Mouse (Mus musculus) brain, adult 2 months (tissue): ENCODE results near the gene Map3k3.

Experiments used
- DNase-seq: peaks from one replicate; pipeline ENCODE4 v3.0.0; 2011; ENCODE audit warnings: low read depth, low spot score

Gene Map3k3

DNA sequence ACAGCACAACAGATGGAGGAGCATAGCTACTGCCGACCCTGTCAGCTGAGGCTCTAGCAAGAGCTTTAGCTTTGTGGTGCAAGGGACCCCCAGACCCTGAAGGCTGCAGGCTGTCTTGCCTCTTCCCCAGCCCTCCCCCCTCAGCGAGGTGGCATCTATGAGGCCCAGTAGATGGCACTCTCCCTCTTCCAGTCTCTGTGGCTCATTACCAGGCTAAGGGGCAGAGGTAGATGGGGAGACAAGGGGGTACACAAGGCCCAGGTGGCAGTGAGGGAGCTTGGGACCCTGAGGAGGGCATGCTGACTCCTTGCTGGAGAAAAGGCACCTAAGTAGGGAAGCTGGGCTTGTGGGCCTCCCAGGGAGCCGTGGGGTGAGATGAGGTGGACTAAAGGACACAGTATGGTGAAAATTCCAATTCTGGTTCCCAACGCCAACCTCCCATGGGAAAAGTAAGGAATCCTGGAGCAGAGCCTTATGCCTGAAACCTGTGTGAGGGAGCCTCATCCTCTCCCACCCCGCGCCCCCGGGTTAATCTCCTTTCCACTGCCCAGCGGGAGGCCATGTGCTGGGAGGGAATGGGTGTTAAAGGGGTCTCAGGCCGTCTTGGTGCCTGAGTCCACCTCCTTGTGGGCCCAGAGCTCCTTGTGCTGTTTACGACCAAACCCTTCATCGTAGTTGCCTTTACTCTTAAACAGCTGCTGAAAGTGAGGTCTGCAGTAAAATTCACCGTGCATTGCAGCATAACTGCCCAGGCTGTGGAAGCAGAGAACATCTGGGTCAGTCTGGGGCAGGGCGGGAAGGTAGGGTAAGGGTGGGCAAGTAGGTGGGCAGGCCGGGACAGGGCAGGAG, 73.9 kb downstream of the Map3k3 start:
- peak; percentile 84 for DNase-seq

GRCm38 (mm10) chr11:106158930-106159215, 74.5 kb downstream of the Map3k3 start:
- peak; percentile 46 for DNase-seq

- peak; percentile 65 for DNase-seq
Observed at GRCm38 (mm10) chr11:106159216-106159920, 75.0 kb downstream of the Map3k3 start.

DNA sequence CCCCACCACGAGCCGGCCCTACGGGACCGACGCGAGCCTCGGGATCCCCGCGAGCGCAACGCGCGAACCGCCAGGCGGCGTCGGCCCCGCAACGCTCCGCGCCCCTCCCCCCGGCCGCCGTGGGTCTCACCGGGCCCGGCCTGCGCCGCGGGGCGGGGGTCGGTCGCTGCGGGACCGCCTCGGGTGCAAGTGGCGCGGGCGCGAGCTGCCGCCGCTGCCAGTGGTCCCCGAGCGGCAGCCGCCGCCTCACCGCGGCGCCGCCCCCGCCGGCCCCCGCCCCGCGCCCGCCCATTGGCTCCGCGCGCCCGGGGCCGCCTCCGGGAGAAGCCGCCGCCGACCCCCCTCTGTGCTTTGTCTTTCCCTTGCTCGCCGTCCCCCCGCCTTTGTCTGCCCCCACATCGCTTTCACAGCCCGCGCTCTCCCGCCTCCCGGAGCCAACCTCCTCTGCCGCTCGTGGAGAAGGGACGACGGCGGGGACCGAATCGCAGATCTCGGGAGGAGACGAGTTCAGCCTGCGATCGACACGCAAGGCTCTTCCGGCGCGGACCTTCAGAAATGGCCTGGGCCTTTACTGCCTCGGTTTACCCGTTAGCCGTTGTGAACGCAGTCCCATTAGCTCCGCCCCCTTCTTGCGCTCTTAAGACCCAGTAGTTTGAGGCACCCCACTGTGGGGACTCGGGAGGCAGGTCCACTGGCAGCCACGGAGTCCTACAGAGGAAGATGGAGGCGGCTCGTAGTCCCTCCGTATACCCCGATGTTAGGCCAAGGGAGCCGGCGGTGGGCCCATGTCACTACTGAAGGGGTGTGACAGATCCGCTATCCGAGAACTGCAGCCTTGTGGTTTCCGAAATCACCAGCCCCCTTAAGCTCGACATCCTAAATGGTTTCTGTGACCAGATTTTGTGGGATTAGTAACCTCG, 75.8 kb downstream of the Map3k3 start:
- peak; percentile 92 for DNase-seq

DNA sequence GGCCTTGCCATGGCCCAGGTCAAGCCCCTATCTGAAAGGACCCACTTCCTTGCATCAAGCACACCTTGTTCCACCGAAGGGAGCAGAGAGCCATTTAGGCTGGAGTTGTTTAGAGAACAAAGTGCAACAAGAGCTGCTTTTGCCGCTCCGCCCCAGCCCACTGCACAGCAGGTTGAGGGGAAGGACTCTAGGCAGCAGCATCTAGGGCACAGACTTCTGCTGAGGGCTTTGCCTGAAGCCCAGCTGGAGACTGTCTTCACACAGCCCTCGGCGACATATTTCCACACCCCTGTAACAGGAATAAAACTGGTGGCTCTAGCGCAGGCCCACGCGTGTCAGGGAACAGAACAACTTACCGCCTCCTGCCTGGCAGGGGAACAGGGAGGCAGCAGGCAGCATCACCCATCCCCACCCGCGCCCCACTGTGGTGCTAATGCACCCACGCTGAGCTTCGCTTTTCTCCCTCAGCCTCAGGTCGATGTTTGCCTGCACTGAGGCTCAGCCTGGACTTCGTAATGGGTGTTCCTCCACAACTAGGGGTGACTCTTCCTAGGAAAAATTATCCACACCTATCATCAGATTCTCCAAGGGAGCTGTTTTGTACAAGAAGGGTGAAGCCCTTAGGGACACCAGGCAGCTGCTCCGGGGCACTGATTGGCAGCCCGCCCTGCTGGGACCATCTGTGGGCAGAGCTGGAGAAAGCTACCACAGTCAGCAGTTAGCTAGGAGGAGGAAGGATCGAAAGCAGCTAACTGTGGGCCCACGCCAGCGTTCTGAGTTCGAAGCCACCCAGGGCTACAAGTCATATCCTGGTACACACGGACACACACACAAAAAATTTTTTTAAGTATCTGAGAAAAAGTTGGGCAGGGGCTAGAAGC, 76.7 kb downstream of the Map3k3 start, which contains the start of the genes Gm10840 and Limd2:
Gene Gm10840 (plus strand): TSS at position 10 of the 881 bp plus-strand sequence.
Gene Limd2 (minus strand): TSS at position 20 of the 881 bp plus-strand sequence.
- DNase-seq, result peak; percentile 96

DNA sequence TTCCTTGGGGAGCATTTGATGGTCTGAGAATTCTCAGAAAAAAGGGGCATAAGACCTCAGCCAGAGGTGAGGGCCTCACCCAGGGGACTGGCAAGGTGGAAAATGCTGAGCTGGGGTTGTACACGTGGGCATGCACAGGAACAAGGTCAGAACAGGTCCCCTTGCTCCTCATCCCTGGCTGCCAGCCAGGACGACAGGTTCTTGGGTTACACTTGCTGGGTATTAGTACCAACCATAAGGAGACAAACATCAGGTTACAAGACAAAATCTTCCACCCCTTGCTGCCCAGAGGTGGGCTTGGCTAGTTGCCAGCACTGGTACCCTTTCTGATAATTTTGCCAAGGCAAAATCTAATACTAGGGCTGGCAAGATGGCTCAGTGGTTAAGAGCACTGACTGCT, 77.8 kb downstream of the Map3k3 start:
- no peak for DNase-seq

GRCm38 (mm10) chr11:106163546-106163945, 79.1 kb downstream of the Map3k3 start:
- no peak for DNase-seq

GRCm38 (mm10) chr11:106164601-106165180, 80.3 kb downstream of the Map3k3 start:
- DNase-seq, result no peak

DNA sequence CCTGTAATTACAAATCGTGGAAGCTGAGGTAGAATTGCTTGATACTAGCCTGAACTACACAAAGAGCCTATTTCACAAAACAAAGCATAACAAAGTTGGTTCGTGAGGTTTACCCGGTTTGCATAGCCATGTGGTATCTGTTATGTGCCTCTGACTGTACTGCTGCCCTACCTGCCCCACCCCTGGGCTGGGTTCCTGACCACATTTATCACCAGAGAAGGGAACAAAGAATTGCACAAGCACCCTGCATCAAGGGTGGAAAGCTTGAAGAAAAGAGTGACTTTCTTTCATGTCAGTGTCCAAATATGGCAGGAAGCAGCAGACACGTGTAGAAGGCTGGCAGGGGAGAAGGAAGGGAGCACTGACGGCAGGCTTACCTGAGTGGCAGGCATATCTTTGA, 83.0 kb downstream of the Map3k3 start:
- no peak for DNase-seq

- DNase-seq, result peak; percentile 41
Observed at GRCm38 (mm10) chr11:106170807-106171206, 86.4 kb downstream of the Map3k3 start.

DNA sequence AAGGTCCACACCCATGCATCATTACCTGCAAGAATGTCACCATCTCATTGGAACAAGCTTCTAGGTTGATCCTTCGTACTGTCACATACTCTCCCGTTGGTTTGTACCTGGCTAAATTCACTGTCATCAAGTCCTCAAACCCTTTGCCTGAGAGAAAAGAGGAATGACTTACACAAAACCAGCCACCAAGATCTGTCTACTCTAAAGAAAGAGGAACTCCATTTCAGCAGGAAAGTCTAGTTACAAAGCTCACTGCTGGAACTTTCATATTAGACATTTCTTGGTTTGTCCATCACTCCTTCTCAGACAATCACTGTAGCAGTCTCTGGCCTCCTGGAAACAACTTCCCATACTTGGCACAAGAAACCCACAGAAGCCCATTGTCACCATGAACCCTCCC, 88.8 kb downstream of the Map3k3 start:
- no peak for DNase-seq

- DNase-seq, result peak; percentile 62
Observed at GRCm38 (mm10) chr11:106174372-106174771, 90.0 kb downstream of the Map3k3 start.

DNA sequence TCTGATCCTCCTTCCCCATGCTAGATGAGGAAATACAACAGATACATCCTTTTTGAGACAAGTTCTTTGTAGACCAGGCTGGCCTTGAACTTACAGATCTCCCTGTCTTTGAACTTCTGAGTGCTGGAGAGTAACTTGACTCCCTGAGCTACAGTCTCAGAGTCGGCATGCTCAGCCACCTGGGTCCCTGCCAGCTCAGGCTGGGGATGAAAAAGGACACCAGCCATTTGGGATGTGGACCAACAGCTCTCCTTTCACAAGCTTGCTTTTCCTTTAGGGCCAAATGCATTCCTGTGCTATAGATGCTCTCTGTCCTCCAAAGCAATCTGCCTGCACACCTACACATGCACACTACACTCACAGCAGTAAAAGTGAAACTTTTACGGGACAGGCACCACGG, 90.7 kb downstream of the Map3k3 start:
- DNase-seq, result peak; percentile 71

- no peak for DNase-seq
Observed at GRCm38 (mm10) chr11:106176372-106176771, 92.0 kb downstream of the Map3k3 start.

DNA sequence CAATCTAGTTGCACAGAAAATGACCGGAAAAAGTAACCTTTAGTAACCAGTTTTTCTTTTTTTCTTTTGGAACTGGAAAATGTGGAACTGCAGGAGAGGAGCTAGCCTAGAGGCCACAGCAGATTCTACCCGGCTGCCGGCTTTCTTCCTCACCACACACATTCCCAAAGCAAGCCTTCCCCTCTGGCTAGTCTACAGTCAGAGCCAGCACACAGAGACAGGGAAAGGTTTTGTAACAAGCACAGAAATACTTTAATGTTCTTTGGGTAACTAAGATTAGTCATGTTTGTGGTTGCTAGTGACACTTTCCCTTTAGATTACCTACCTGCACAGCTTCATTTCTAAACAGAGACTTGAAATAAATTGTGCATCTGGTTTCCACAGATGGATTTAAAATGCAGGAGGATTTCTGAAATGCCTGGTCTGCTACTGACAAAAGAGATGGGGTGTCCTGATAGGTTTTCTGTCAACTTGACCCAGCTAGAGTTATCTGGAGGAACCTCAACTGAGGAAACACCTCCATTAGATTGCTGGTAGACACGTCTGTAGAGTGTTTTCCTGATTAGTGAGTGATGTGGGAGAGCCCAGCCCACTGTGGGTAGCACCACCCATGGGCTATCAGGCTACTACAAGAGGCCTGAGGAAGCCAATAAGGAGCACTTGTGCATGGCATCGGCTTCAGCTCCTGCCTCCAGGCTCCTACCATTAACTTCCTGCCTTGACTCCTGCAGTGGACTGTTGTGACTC, 93.8 kb downstream of the Map3k3 start:
- peak; percentile 54 for DNase-seq

DNA sequence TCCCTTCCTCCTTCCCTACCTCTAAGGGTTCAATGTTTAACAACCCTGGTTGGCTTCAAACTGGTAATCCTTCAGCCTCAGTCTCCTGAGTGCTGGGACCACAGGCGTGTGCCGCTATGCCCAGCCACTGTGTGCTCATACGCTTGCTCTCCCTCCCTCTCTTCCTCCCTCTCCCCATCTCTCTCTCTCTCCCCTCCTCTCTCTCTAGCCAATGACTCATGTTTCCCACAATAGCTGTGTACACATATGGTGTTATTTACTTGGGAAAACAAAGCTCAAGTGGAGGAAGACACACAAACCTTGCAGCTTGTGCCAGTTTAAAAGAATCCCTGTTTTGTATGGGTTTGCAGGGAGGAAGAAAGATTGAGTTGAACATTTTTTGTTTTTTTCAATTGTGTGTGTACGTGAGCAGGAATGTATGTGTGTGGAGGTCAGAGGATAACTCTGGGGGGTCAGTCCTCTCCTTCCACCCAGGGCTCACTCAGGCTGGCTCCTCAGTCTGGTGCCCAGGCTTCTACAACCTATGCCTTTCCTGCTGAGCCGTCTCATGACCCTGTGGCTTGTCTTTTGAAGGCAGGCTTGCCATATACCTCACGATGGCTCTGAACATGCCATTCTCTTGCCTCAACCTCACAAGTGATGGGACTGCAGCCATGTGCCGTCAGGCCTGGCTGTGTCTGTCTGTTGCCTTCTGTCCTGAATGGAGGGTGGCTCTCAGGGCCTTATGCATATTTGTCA, 95.5 kb downstream of the Map3k3 start:
- DNase-seq, result peak; percentile 96

GRCm38 (mm10) chr11:106180449-106180801, 96.0 kb downstream of the Map3k3 start:
- DNase-seq, result no peak

DNA sequence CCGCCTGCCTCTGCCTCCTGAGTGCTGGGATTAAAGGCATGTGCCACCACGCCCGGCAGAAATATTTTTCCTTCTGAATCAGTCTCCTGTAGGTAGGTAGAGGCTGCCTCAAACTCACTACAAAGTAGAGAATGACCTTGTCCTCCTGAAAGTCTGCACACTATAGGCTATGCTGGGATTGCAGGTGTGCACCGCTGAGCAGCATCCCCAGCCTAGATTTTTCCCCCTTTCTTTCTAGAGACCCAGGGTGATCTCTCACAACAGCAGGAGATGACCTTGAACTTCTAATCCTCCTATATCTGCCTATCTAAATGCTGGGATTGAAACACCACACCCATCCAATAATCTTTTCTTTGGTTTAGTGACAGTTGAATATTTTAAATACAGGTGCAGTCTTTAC, 102.9 kb downstream of the Map3k3 start:
- DNase-seq, result no peak

GRCm38 (mm10) chr11:106191716-106192115, 107.3 kb downstream of the Map3k3 start:
- DNase-seq, result no peak
